Comparison of ENCODE assay signal across 13 mouse cellular contexts in genomic region chr16:4773289-4773970, GRCm38 (mm10). TPM values are rescaled to one million over a fixed set of nuclear protein-coding genes. Genes with fewer than 3 reads are reported as not detected.
A peak's percentile ranks its signal among the peaks of the same experiment; 100 is the strongest.
DNase-seq lines count a peak whose midpoint lies in the region; ATAC-seq and TF ChIP-seq lines count a peak whose summit lies in the region.
"Had no signal": no experiment of that assay in that cellular context is flagged by ENCODE, and none has a peak within 500 bp of the region (broad histone marks: within the 10 kb centered on the region; RNA-seq: fewer than 3 reads in every experiment).

No protein-coding gene starts in this region.

- 37% methylated on average over 1 of the region's 1 CpGs for WGBS in forebrain, embryonic 14.5 days
- 23% methylated on average over 1 of the region's 1 CpGs for WGBS in forebrain, postnatal 0 days
- 14% methylated on average over 1 of the region's 1 CpGs for WGBS in kidney, adult 2 months
- 50% methylated on average over 1 of the region's 1 CpGs for WGBS in heart, embryonic 12.5 days

- H3K9me3 ChIP-seq in forebrain, embryonic 14.5 days (replicated peaks; ENCODE audit: control insufficient read depth, low read length): no peaks in the 10 kb centered on the region
- no peaks in the 10 kb centered on the region for H3K9me3 ChIP-seq in forebrain, postnatal 0 days (ENCODE audit: low read length)
- H3K9me3 ChIP-seq in MEL (replicated peaks; ENCODE audit: insufficient read depth, low read length): no peaks in the 10 kb centered on the region
- no peaks in the 10 kb centered on the region for H3K9me3 ChIP-seq in heart, embryonic 12.5 days (replicated peaks)
- H3K9me3 ChIP-seq: embryonic facial prominence, embryonic 10.5 days; midbrain, embryonic 13.5 days had no signal

- peaks cover 4% of the 10 kb centered on the region; the same call in 1 of the 2 replicates for H3K79me2 ChIP-seq in MEL (ENCODE audit: control insufficient read depth, insufficient read depth, low read length, poor library complexity)

- no peak overlapping the region for H3K9ac ChIP-seq in forebrain, embryonic 14.5 days (ENCODE audit: low read length)
- no peak overlapping the region for H3K9ac ChIP-seq in forebrain, postnatal 0 days
- no peak overlapping the region for H3K9ac ChIP-seq in MEL (ENCODE audit: control insufficient read depth, low read depth, low read length, poor library complexity, severe bottlenecking)
- no peak overlapping the region for H3K9ac ChIP-seq in heart, embryonic 12.5 days
- H3K9ac ChIP-seq: lung, embryonic 14.5 days; midbrain, embryonic 13.5 days had no signal

- H3K27ac ChIP-seq in forebrain, embryonic 14.5 days (ENCODE audit: low read depth, low read length): peak overlapping the region; percentile 33; the same call in 1 of the 2 replicates
- no peak overlapping the region for H3K27ac ChIP-seq in forebrain, postnatal 0 days (ENCODE audit: low read depth, low read length)
- no peak overlapping the region for H3K27ac ChIP-seq in kidney, adult 2 months (ENCODE audit: insufficient read depth, low read depth, low read length)
- no peak overlapping the region for H3K27ac ChIP-seq in MEL (ENCODE audit: control insufficient read depth, low read depth, low read length)
- peak overlapping the region; percentile 52; the same call in 1 of the 2 replicates for H3K27ac ChIP-seq in heart, embryonic 12.5 days (ENCODE audit: poor library complexity, severe bottlenecking)
- H3K27ac ChIP-seq: embryonic facial prominence, embryonic 10.5 days; kidney, postnatal 0 days; midbrain, embryonic 13.5 days had no signal

- peak; percentile 28 for DNase-seq in forebrain, embryonic 14.5 days (ENCODE audit: low spot score)
- DNase-seq in forebrain, postnatal 0 days: no peak
- peak; percentile 55 for DNase-seq in kidney, adult 2 months
- no peak for DNase-seq in kidney, adult 8-10 months
- DNase-seq in MEL (ENCODE audit: low read depth, low spot score): no peak
- no peak for DNase-seq in left cerebral cortex, adult 18-20 months (ENCODE audit: low spot score in 2 of 2)
- DNase-seq: cerebellum, adult 11 months; lung, embryonic 14.5 days had no signal

- no peak for TF ChIP-seq EP300 in MEL (IDR thresholded peaks at IDR 0.05; ENCODE audit: low read depth in 1 of 2, low read length in 2 of 2)

- peaks cover 24% of the 10 kb centered on the region for H3K36me3 ChIP-seq in forebrain, embryonic 14.5 days (ENCODE audit: control insufficient read depth, insufficient read depth, low read length)
- peaks cover 24% of the 10 kb centered on the region for H3K36me3 ChIP-seq in forebrain, postnatal 0 days (ENCODE audit: insufficient read depth)
- peaks cover 3% of the 10 kb centered on the region for H3K36me3 ChIP-seq in kidney, adult 2 months (ENCODE audit: control insufficient read depth, insufficient read depth, low read length)
- H3K36me3 ChIP-seq in MEL (ENCODE audit: control insufficient read depth in 1 of 2, insufficient read depth in 2 of 2, low read length in 2 of 2): peaks cover 0 to 6% of the 10 kb centered on the region in 2 experiments; a peak in 1 of 4 replicates
- peaks cover 38% of the 10 kb centered on the region for H3K36me3 ChIP-seq in heart, embryonic 12.5 days

- no peak for TF ChIP-seq CTCF in forebrain, postnatal 0 days (IDR thresholded peaks at IDR 0.05; ENCODE audit: low read depth)
- TF ChIP-seq CTCF in kidney, adult 2 months (conservative IDR thresholded peaks at IDR 0.05; ENCODE audit: insufficient read depth, insufficient read length, low read depth, low read length): no peak
- no peak for TF ChIP-seq CTCF in MEL (IDR thresholded peaks at IDR 0.05 in 2 of 3, conservative IDR thresholded peaks at IDR 0.05 in 1 of 3; ENCODE audit: control insufficient read depth in 1 of 3, insufficient read depth in 1 of 3, low read depth in 2 of 3, low read length in 3 of 3, poor library complexity in 1 of 3, severe bottlenecking in 1 of 3)

- H3K4me3 ChIP-seq in forebrain, embryonic 14.5 days (ENCODE audit: low read depth, low read length): no peak overlapping the region
- no peak overlapping the region for H3K4me3 ChIP-seq in forebrain, postnatal 0 days (ENCODE audit: low read depth, low read length)
- H3K4me3 ChIP-seq in kidney, adult 2 months (ENCODE audit: insufficient read depth, low read depth, low read length): no peak overlapping the region
- no peak overlapping the region for H3K4me3 ChIP-seq in MEL (ENCODE audit: control insufficient read depth in 1 of 2, insufficient read depth in 1 of 2, low read depth in 2 of 2, low read length in 2 of 2)
- no peak overlapping the region for H3K4me3 ChIP-seq in heart, embryonic 12.5 days
- H3K4me3 ChIP-seq: embryonic facial prominence, embryonic 10.5 days; midbrain, embryonic 13.5 days had no signal

- H3K4me2 ChIP-seq in forebrain, embryonic 14.5 days (ENCODE audit: low read length): no peak overlapping the region
- H3K4me2 ChIP-seq in forebrain, postnatal 0 days (ENCODE audit: low read depth): no peak overlapping the region
- no peak overlapping the region for H3K4me2 ChIP-seq in heart, embryonic 12.5 days
- H3K4me2 ChIP-seq: lung, embryonic 14.5 days; midbrain, embryonic 13.5 days had no signal

- H3K4me1 ChIP-seq in forebrain, embryonic 14.5 days (ENCODE audit: control insufficient read depth, insufficient read depth, low read length): peaks cover 8% of the 10 kb centered on the region; the same call in 1 of the 2 replicates
- H3K4me1 ChIP-seq in forebrain, postnatal 0 days (ENCODE audit: insufficient read depth): 0 out of 2 replicates have a peak, but pooled peaks cover 3% of the 10 kb centered on the region
- H3K4me1 ChIP-seq in kidney, adult 2 months (ENCODE audit: control insufficient read depth, insufficient read depth, low read length): peaks cover 20% of the 10 kb centered on the region
- peaks cover 3 to 6% of the 10 kb centered on the region in 2 experiments; a peak in 2 of 4 replicates for H3K4me1 ChIP-seq in MEL (ENCODE audit: control insufficient read depth in 1 of 2, insufficient read depth in 2 of 2, low read length in 2 of 2)
- H3K4me1 ChIP-seq in heart, embryonic 12.5 days (replicated peaks): peaks cover 36% of the 10 kb centered on the region
- H3K4me1 ChIP-seq: embryonic facial prominence, embryonic 10.5 days; midbrain, embryonic 13.5 days had no signal

- no peak for ATAC-seq in forebrain, embryonic 14.5 days
- no peak for ATAC-seq in forebrain, postnatal 0 days
- no peak for ATAC-seq in heart, embryonic 12.5 days (ENCODE audit: insufficient number of reproducible peaks, low FRiP score)
- ATAC-seq in granulocyte monocyte progenitor cell, adult 5-6 weeks (replicated peaks; ENCODE audit: poor library complexity, severe bottlenecking): no peak
- ATAC-seq: midbrain, embryonic 13.5 days had no signal

- no peak for TF ChIP-seq RAD21 in MEL (IDR thresholded peaks at IDR 0.05; ENCODE audit: low read depth, low read length)

- TF ChIP-seq POLR2A in kidney, adult 2 months (IDR thresholded peaks at IDR 0.05; ENCODE audit: low read depth, low read length): no peak
- TF ChIP-seq POLR2A in MEL (IDR thresholded peaks at IDR 0.05; ENCODE audit: control insufficient read depth in 1 of 2, insufficient read depth in 1 of 2, low read depth in 1 of 2, low read length in 2 of 2, poor library complexity in 1 of 2): no peak

- no peaks in the 10 kb centered on the region for H3K27me3 ChIP-seq in forebrain, embryonic 14.5 days (replicated peaks; ENCODE audit: control insufficient read depth, insufficient read depth, low read length)
- H3K27me3 ChIP-seq in forebrain, postnatal 0 days (ENCODE audit: insufficient read depth, low read length): no peaks in the 10 kb centered on the region
- no peaks in the 10 kb centered on the region for H3K27me3 ChIP-seq in kidney, adult 2 months (replicated peaks; ENCODE audit: control insufficient read depth, insufficient read depth, low read length)
- no peaks in the 10 kb centered on the region for H3K27me3 ChIP-seq in MEL (ENCODE audit: control insufficient read depth in 1 of 2, insufficient read depth in 2 of 2, low read length in 2 of 2)
- no peaks in the 10 kb centered on the region for H3K27me3 ChIP-seq in heart, embryonic 12.5 days (replicated peaks)
- H3K27me3 ChIP-seq: midbrain, embryonic 13.5 days had no signal

RNA-seq across cellular contexts. Expression of gene Cdip1, which starts 16.7 kb away (rescaled TPM):
- 87.1 and 96.5 TPM in 2 replicates for polyA plus RNA-seq in forebrain, embryonic 14.5 days (2014; fragmentation: Nextera tagmentation; extraction: Ambion mirVana)
- 89.5 and 99.0 TPM in 2 replicates for total RNA-seq in forebrain, postnatal 0 days (2014; rRNA removed)
- polyA plus RNA-seq in forebrain, postnatal 0 days (2015; fragmentation: Nextera tagmentation; extraction: Ambion mirVana): 107 and 115 TPM in 2 replicates
- polyA plus RNA-seq in kidney, adult 2 months (2012; rRNA removed): 83.2 and 105 TPM in 2 replicates
- 18.9 and 24.8 TPM in 2 replicates for total RNA-seq in MEL (2012; rRNA removed)
- 10 to 100 TPM; 32.8 to 97.8 TPM for polyA plus RNA-seq in MEL (2012; ENCODE audit: insufficient read depth in 1 of 2, insufficient read length in 2 of 2, low read depth in 1 of 2, low replicate concordance in 2 of 2, missing spikeins in 1 of 2)
- 122 and 132 TPM in 2 replicates for polyA plus RNA-seq in heart, embryonic 12.5 days (2016; fragmentation: Nextera tagmentation; extraction: Ambion mirVana)
- total RNA-seq in granulocyte monocyte progenitor cell, adult 5-6 weeks (2014; fragmentation: Nextera tagmentation): 22.2 and 26.0 TPM in 2 replicates
- total RNA-seq in granulocyte monocyte progenitor cell, adult 5-6 weeks (2017): 11.4 and 13.1 TPM in 2 replicates
- total RNA-seq in left cerebral cortex, adult 18-20 months (2021): 100 to 1,000 TPM; 211 to 212 TPM

RNA-seq across cellular contexts. Expression of gene Hmox2, which starts 47.3 kb away (rescaled TPM):
- 106 and 111 TPM in 2 replicates for polyA plus RNA-seq in forebrain, embryonic 14.5 days (2014; fragmentation: Nextera tagmentation; extraction: Ambion mirVana)
- total RNA-seq in forebrain, postnatal 0 days (2014; rRNA removed): 54.5 and 63.7 TPM in 2 replicates
- 88.7 and 92.5 TPM in 2 replicates for polyA plus RNA-seq in forebrain, postnatal 0 days (2015; fragmentation: Nextera tagmentation; extraction: Ambion mirVana)
- 57.2 and 70.7 TPM in 2 replicates for polyA plus RNA-seq in kidney, adult 2 months (2012; rRNA removed)
- total RNA-seq in MEL (2012; rRNA removed): 41.5 and 45.7 TPM in 2 replicates
- polyA plus RNA-seq in MEL (2012; ENCODE audit: insufficient read depth in 1 of 2, insufficient read length in 2 of 2, low read depth in 1 of 2, low replicate concordance in 2 of 2, missing spikeins in 1 of 2): 10 to 100 TPM in 1 of 2 experiments, not detected in 1; 75.0 TPM
- polyA plus RNA-seq in heart, embryonic 12.5 days (2016; fragmentation: Nextera tagmentation; extraction: Ambion mirVana): 84.5 and 90.1 TPM in 2 replicates
- total RNA-seq in granulocyte monocyte progenitor cell, adult 5-6 weeks (2014; fragmentation: Nextera tagmentation): 70.2 and 73.0 TPM in 2 replicates
- total RNA-seq in granulocyte monocyte progenitor cell, adult 5-6 weeks (2017): 77.2 and 95.9 TPM in 2 replicates
- 10 to 100 TPM; 85.7 to 89.9 TPM for total RNA-seq in left cerebral cortex, adult 18-20 months (2021)

RNA-seq across cellular contexts. Expression of gene Nmral1, which starts 54.3 kb away (rescaled TPM):
- polyA plus RNA-seq in forebrain, embryonic 14.5 days (2014; fragmentation: Nextera tagmentation; extraction: Ambion mirVana): 127 and 143 TPM in 2 replicates
- 45.7 and 46.1 TPM in 2 replicates for total RNA-seq in forebrain, postnatal 0 days (2014; rRNA removed)
- 42.9 and 44.3 TPM in 2 replicates for polyA plus RNA-seq in forebrain, postnatal 0 days (2015; fragmentation: Nextera tagmentation; extraction: Ambion mirVana)
- polyA plus RNA-seq in kidney, adult 2 months (2012; rRNA removed): 5.7 and 6.6 TPM in 2 replicates
- 50.6 and 60.4 TPM in 2 replicates for total RNA-seq in MEL (2012; rRNA removed)
- 10 to 100 TPM in 1 of 2 experiments, not detected in 1; 54.6 TPM for polyA plus RNA-seq in MEL (2012; ENCODE audit: insufficient read depth in 1 of 2, insufficient read length in 2 of 2, low read depth in 1 of 2, low replicate concordance in 2 of 2, missing spikeins in 1 of 2)
- 37.2 and 37.8 TPM in 2 replicates for polyA plus RNA-seq in heart, embryonic 12.5 days (2016; fragmentation: Nextera tagmentation; extraction: Ambion mirVana)
- 50.8 and 61.6 TPM in 2 replicates for total RNA-seq in granulocyte monocyte progenitor cell, adult 5-6 weeks (2014; fragmentation: Nextera tagmentation)
- 75.7 and 82.9 TPM in 2 replicates for total RNA-seq in granulocyte monocyte progenitor cell, adult 5-6 weeks (2017)
- total RNA-seq in left cerebral cortex, adult 18-20 months (2021): 10 to 100 TPM; 11.2 to 11.6 TPM

Comparison
In these comparisons a context has a peak if more than half of its experiments do, and no peak if none do; other contexts are left out.
1. DNase-seq: peak in forebrain, embryonic 14.5 days (single experiment) and kidney, adult 2 months (single experiment); none in forebrain, postnatal 0 days (single experiment), kidney, adult 8-10 months (0 of 2), MEL (single experiment) and left cerebral cortex, adult 18-20 months (0 of 2).
2. H3K27ac ChIP-seq: peak in forebrain, embryonic 14.5 days (single experiment) and heart, embryonic 12.5 days (single experiment); none in forebrain, postnatal 0 days (single experiment), kidney, adult 2 months (single experiment) and MEL (single experiment).